Mouse (Mus musculus) small intestine, adult 2 months (tissue): Measurements from ENCODE around the gene Arpc2. TPM values are rescaled to one million over a fixed set of nuclear protein-coding genes. Genes with fewer than 3 reads are reported as not detected.

Source experiments
- H3K27ac ChIP-seq: fragments of 200-500 bp; 2 replicates; pipeline ENCODE4 v1.5.1; 2012; ENCODE audit warnings: low read depth, low read length, control low read depth, inconsistent platforms; ENCODE audit not compliant: insufficient read depth
- H3K27me3 ChIP-seq: fragments of 200-500 bp; 2 replicates; pipeline ENCODE4 v1.6.1; 2012; ENCODE audit warnings: mild to moderate bottlenecking, moderate library complexity, low read length, inconsistent platforms; ENCODE audit not compliant: control insufficient read depth, insufficient read depth
- H3K36me3 ChIP-seq: fragments of 200-500 bp; 2 replicates; pipeline ENCODE4 v1.6.1; 2012; ENCODE audit warnings: mild to moderate bottlenecking, low read length, control low read depth, inconsistent platforms; ENCODE audit not compliant: control insufficient read depth, insufficient read depth
- H3K4me1 ChIP-seq: fragments of 200-500 bp; 2 replicates; pipeline ENCODE4 v1.6.1; 2012; ENCODE audit warnings: low read length, inconsistent platforms, mixed read lengths; ENCODE audit not compliant: control insufficient read depth, insufficient read depth, insufficient read length
- H3K4me3 ChIP-seq: fragments of 200-500 bp; 2 replicates; pipeline ENCODE4 v1.5.1; 2012; ENCODE audit warnings: low read depth, mild to moderate bottlenecking, control low read depth, inconsistent platforms, low read length, moderate library complexity
- CTCF ChIP-seq: fragments of 200-500 bp; IDR thresholded peaks from 2 replicates; pipeline ENCODE4 v1.5.1; 2012; ENCODE audit warnings: low read depth, mild to moderate bottlenecking, control low read depth, inconsistent platforms, low read length, moderate library complexity, mixed read lengths; ENCODE audit not compliant: insufficient replicate concordance, insufficient read length; ENCODE audit errors: extremely low read depth
- POLR2A ChIP-seq: fragments of 200-500 bp; IDR thresholded peaks from 2 replicates; pipeline ENCODE4 v1.6.1; 2012; ENCODE audit warnings: low read depth, mild to moderate bottlenecking, control low read depth, inconsistent platforms, low read length, moderate library complexity
- WGBS: fragments of 180-500 bp; shearing (Covaris S2); methylation state at CpG from one replicate; pipeline ENCODE4 v1.1.7; 2018; 5-methylcytosine and 5-hydroxymethylcytosine counted together
- polyA plus RNA-seq: library from polyadenylated mRNA; depleted of rRNA; stranded (reverse); fragments of >200 nt; gene quantifications from 2 replicates; pipeline ENCODE4 v1.2.3, GENCODE M21; 2012

Gene Arpc2
- polyA plus RNA-seq, 1 experiment: 323 TPM

- H3K27ac ChIP-seq: no peak overlapping the region
These were observed 38.0 kb upstream of the Arpc2 start for GRCm38 (mm10) chr1:74197726-74198470.

GRCm38 (mm10) chr1:74199046-74199445, 36.8 kb upstream of the Arpc2 start:
- Histone ChIP-seq H3K27ac (no peak overlapping the region), H3K4me1 (peaks cover 22% of the 10 kb centered on the region), H3K36me3 (no peaks in the 10 kb centered on the region), H3K27me3 (no peaks in the 10 kb centered on the region), H3K4me3 (no peak overlapping the region)
- TF ChIP-seq POLR2A: no peak
- TF ChIP-seq CTCF: no peak
- WGBS: 24% methylated on average over 8 of the region's 8 CpGs

More at GRCm38 (mm10) chr1:74197726-74198470, 38.0 kb upstream of the Arpc2 start:
- WGBS: 78% methylated on average over 12 of the region's 12 CpGs
- TF ChIP-seq POLR2A (no peak), CTCF (no peak)
- Histone ChIP-seq H3K36me3 (no peaks in the 10 kb centered on the region), H3K4me1 (peaks cover 22% of the 10 kb centered on the region), H3K4me3 (no peak overlapping the region), H3K27me3 (no peaks in the 10 kb centered on the region)

GRCm38 (mm10) chr1:74201048-74201844, 34.6 kb upstream of the Arpc2 start:
- H3K36me3 ChIP-seq: no peaks in the 10 kb centered on the region
- H3K4me1 ChIP-seq: peaks cover 22% of the 10 kb centered on the region
- H3K27me3 ChIP-seq: no peaks in the 10 kb centered on the region
- no peak for TF ChIP-seq POLR2A
- no peak for TF ChIP-seq CTCF
- no peak overlapping the region for H3K27ac ChIP-seq
- H3K4me3 ChIP-seq: no peak overlapping the region
- WGBS: 71% methylated on average over 7 of the region's 7 CpGs

GRCm38 (mm10) chr1:74203457-74203856, 32.4 kb upstream of the Arpc2 start:
- Histone ChIP-seq H3K27me3 (no peaks in the 10 kb centered on the region), H3K27ac (no peak overlapping the region), H3K4me3 (no peak overlapping the region), H3K4me1 (peaks cover 10% of the 10 kb centered on the region), H3K36me3 (no peaks in the 10 kb centered on the region)
- TF ChIP-seq CTCF: no peak
- no peak for TF ChIP-seq POLR2A
- WGBS: 73% methylated on average over 5 of the region's 5 CpGs

GRCm38 (mm10) chr1:74205881-74206280, 30.0 kb upstream of the Arpc2 start:
- Histone ChIP-seq H3K4me3 (no peak overlapping the region), H3K27ac (no peak overlapping the region), H3K4me1 (no peaks in the 10 kb centered on the region), H3K36me3 (no peaks in the 10 kb centered on the region), H3K27me3 (no peaks in the 10 kb centered on the region)
- 37% methylated on average over 7 of the region's 7 CpGs for WGBS
- TF ChIP-seq CTCF: no peak
- no peak for TF ChIP-seq POLR2A

- Histone ChIP-seq H3K36me3 (no peaks in the 10 kb centered on the region), H3K4me1 (no peaks in the 10 kb centered on the region), H3K27me3 (no peaks in the 10 kb centered on the region), H3K4me3 (no peak overlapping the region), H3K27ac (no peak overlapping the region)
- no peak for TF ChIP-seq CTCF
- TF ChIP-seq POLR2A: no peak
- WGBS: 88% methylated on average over 8 of the region's 8 CpGs
These were observed 29.2 kb upstream of the Arpc2 start for GRCm38 (mm10) chr1:74206642-74207041.

GRCm38 (mm10) chr1:74207906-74208305, 28.0 kb upstream of the Arpc2 start:
- Histone ChIP-seq H3K4me1 (no peaks in the 10 kb centered on the region), H3K27ac (no peak overlapping the region), H3K27me3 (no peaks in the 10 kb centered on the region), H3K4me3 (no peak overlapping the region), H3K36me3 (no peaks in the 10 kb centered on the region)
- TF ChIP-seq POLR2A (no peak), CTCF (no peak)
- WGBS: 33% methylated on average over 9 of the region's 9 CpGs
